Mouse (Mus musculus) central nervous system, embryonic 11.5 days (tissue): ENCODE results near the gene Uqcrh. TPM values are rescaled to one million over a fixed set of nuclear protein-coding genes. Genes with fewer than 3 reads are reported as not detected.

ENCODE experiments used
- polyA plus RNA-seq: library from polyadenylated mRNA; depleted of rRNA; stranded (reverse); fragments of >200 nt; gene quantifications from 2 replicates; pipeline ENCODE4 v1.2.3, GENCODE M21; 2012; rRNA removed

Gene Uqcrh
- polyA plus RNA-seq: 542 and 729 TPM in 2 replicates

GRCm38 (mm10) chr4:116074861-116075620, at the start of gene Uqcrh, which contains the start of gene Lrrc41:
Uqcrh (minus strand) TSS chr4:116075071.
Lrrc41 (plus strand) TSS chr4:116075269.

GRCm38 (mm10) chr4:116123602-116124519, 49.0 kb upstream of the Uqcrh start, which contains the start of the genes Rad54l and Pomgnt1:
Rad54l (minus strand) TSS chr4:116123690.
Pomgnt1 (plus strand) TSS chr4:116123840.

GRCm38 (mm10) chr4:116053399-116053961, 21.4 kb downstream of the Uqcrh start, which contains the start of gene Nsun4:
Nsun4 (minus strand) TSS chr4:116053876.

GRCm38 (mm10) chr4:116017902-116018746, 56.7 kb downstream of the Uqcrh start, which contains the start of gene Faah:
Faah (minus strand) TSS chr4:116017926.

Other genes starting within 250 kb of the Uqcrh start
- gene Mob3c, start 247.0 kb downstream of the Uqcrh start, polyA plus RNA-seq: 6.5 and 8.0 TPM in 2 replicates
- 39.5 and 41.0 TPM in 2 replicates for gene Mknk1, start 235.9 kb downstream of the Uqcrh start, polyA plus RNA-seq
- not detected in 2 replicates for gene Kncn, start 190.7 kb downstream of the Uqcrh start, polyA plus RNA-seq
- gene 6430628N08Rik, start 184.4 kb downstream of the Uqcrh start, polyA plus RNA-seq: 0.04 and 0.23 TPM in 2 replicates
- 5.4 and 9.1 TPM in 2 replicates for gene Dmbx1, start 135.1 kb downstream of the Uqcrh start, polyA plus RNA-seq
- 2.7 TPM in 2 replicates for gene Faah, start 57.1 kb downstream of the Uqcrh start, polyA plus RNA-seq
- gene Nsun4, start 21.2 kb downstream of the Uqcrh start, polyA plus RNA-seq: 9.7 and 13.1 TPM in 2 replicates
- gene Lrrc41, start 198 bp upstream of the Uqcrh start, polyA plus RNA-seq: 26.9 and 41.3 TPM in 2 replicates
- 34.7 and 37.0 TPM in 2 replicates for gene Rad54l, start 48.6 kb upstream of the Uqcrh start, polyA plus RNA-seq
- 42.6 and 61.4 TPM in 2 replicates for gene Pomgnt1, start 48.8 kb upstream of the Uqcrh start, polyA plus RNA-seq
- gene Lurap1, start 76.3 kb upstream of the Uqcrh start, polyA plus RNA-seq: 0.97 and 1.1 TPM in 2 replicates
- gene Tspan1, start 92.5 kb upstream of the Uqcrh start, polyA plus RNA-seq: 0.05 TPM in 1 of 2 replicates, not detected in the other
- gene 1700042G07Rik, start 98.3 kb upstream of the Uqcrh start, polyA plus RNA-seq: not detected in 2 replicates
- not detected in 2 replicates for gene Gm49337, start 98.3 kb upstream of the Uqcrh start, polyA plus RNA-seq
- gene Pik3r3, start 146.5 kb upstream of the Uqcrh start, polyA plus RNA-seq: 65.3 and 79.7 TPM in 2 replicates